ENCODE assay signal across 8 mouse cellular contexts in genomic region chr12:91641133-91641532, GRCm38 (mm10). TPM values are rescaled to one million over a fixed set of nuclear protein-coding genes. Genes with fewer than 3 reads are reported as not detected.
DNase-seq lines count a peak whose midpoint lies in the region; ATAC-seq lines count a peak whose summit lies in the region.

No protein-coding gene starts in this region.

- ATAC-seq in heart, embryonic 13.5 days (ENCODE audit: extremely low read depth, insufficient number of reproducible peaks, low FRiP score, low TSS enrichment), result no peak
- peak; percentile 13; the same call in 1 of the 2 replicates for ATAC-seq in hindbrain, embryonic 11.5 days (ENCODE audit: low FRiP score)
- ATAC-seq in frontal cortex, adult (ENCODE audit: low TSS enrichment), result no peak

- H3K27ac ChIP-seq in heart, embryonic 13.5 days (replicated peaks), result no peak overlapping the region
- no peak overlapping the region for H3K27ac ChIP-seq in brown adipose tissue, adult 24 weeks (replicated peaks; ENCODE audit: low read depth, low read length)
- peak overlapping the region; percentile 74; the same call in 1 of the 2 replicates for H3K27ac ChIP-seq in hindbrain, embryonic 11.5 days (ENCODE audit: low read depth, low read length)
- peak overlapping the region; percentile 84 for H3K27ac ChIP-seq in midbrain, embryonic 10.5 days (replicated peaks)

- intact Hi-C loops in heart, postnatal 25 days (cut with DNase I), result loop anchor here (1.0 kb wide), 1 partner anchor 149 kb away; no protein-coding TSS in a partner anchor

- peak overlapping the region; percentile 68 for H3K9ac ChIP-seq in heart, embryonic 13.5 days
- no peak overlapping the region for H3K9ac ChIP-seq in hindbrain, embryonic 11.5 days (ENCODE audit: low read depth, low read length)

- no peaks in the 10 kb centered on the region for H3K9me3 ChIP-seq in heart, embryonic 13.5 days
- H3K9me3 ChIP-seq in hindbrain, embryonic 11.5 days (ENCODE audit: control insufficient read depth, low read length), result no peaks in the 10 kb centered on the region
- H3K9me3 ChIP-seq in midbrain, embryonic 10.5 days (replicated peaks), result no peaks in the 10 kb centered on the region

- no peaks in the 10 kb centered on the region; the same call in 1 of the 2 replicates for H3K27me3 ChIP-seq in heart, embryonic 13.5 days (replicated peaks)
- H3K27me3 ChIP-seq in hindbrain, embryonic 11.5 days (ENCODE audit: control insufficient read depth, insufficient read depth, low read length), result no peaks in the 10 kb centered on the region
- H3K27me3 ChIP-seq in midbrain, embryonic 10.5 days (ENCODE audit: low read depth, poor library complexity, severe bottlenecking), result no peaks in the 10 kb centered on the region

- H3K4me3 ChIP-seq in heart, embryonic 13.5 days, result peak overlapping the region; percentile 44
- H3K4me3 ChIP-seq in brown adipose tissue, adult 24 weeks (ENCODE audit: insufficient read depth, low read depth, low read length), result peak overlapping the region; percentile 15; the same call in 1 of the 2 replicates
- H3K4me3 ChIP-seq in hindbrain, embryonic 11.5 days (ENCODE audit: low read depth, low read length), result no peak overlapping the region
- H3K4me3 ChIP-seq in midbrain, embryonic 10.5 days, result peak overlapping the region; percentile 45

- 30% methylated on average over 7 of the region's 7 CpGs for WGBS in heart, embryonic 13.5 days
- WGBS in hindbrain, embryonic 11.5 days, result 52% methylated on average over 7 of the region's 7 CpGs
- WGBS in midbrain, embryonic 10.5 days, result 42% methylated on average over 7 of the region's 7 CpGs

- peaks cover 24% of the 10 kb centered on the region for H3K4me1 ChIP-seq in heart, embryonic 13.5 days
- peaks cover 11% of the 10 kb centered on the region for H3K4me1 ChIP-seq in brown adipose tissue, adult 24 weeks (ENCODE audit: control insufficient read depth, insufficient read depth, insufficient read length, low read length)
- no peaks in the 10 kb centered on the region for H3K4me1 ChIP-seq in hindbrain, embryonic 11.5 days (replicated peaks; ENCODE audit: control insufficient read depth, insufficient read depth, low read length)
- H3K4me1 ChIP-seq in midbrain, embryonic 10.5 days, result peaks cover 30% of the 10 kb centered on the region

- no peak for DNase-seq in heart, postnatal 25 days (ENCODE audit: low spot score)
- DNase-seq in hindbrain, embryonic 11.5 days (ENCODE audit: low spot score), result no peak
- peak; percentile 25 for DNase-seq in midbrain, embryonic 10.5 days (ENCODE audit: low spot score)
- no peak for DNase-seq in natural killer cell, adult 2 months (ENCODE audit: low spot score in 2 of 2)
- DNase-seq in thymus, postnatal 14 days, result no peak

- peak overlapping the region; percentile 71 for H3K4me2 ChIP-seq in heart, embryonic 13.5 days
- H3K4me2 ChIP-seq in hindbrain, embryonic 11.5 days (replicated peaks; ENCODE audit: low read depth, low read length), result peak overlapping the region; percentile 32; the same call in 1 of the 2 replicates

- no peaks in the 10 kb centered on the region for H3K36me3 ChIP-seq in heart, embryonic 13.5 days
- H3K36me3 ChIP-seq in hindbrain, embryonic 11.5 days (ENCODE audit: control insufficient read depth, insufficient read depth, low read length), result no peaks in the 10 kb centered on the region
- H3K36me3 ChIP-seq in midbrain, embryonic 10.5 days, result 0 out of 2 replicates have a peak, but pooled peaks cover 3% of the 10 kb centered on the region

RNA-seq across cellular contexts. Expression of gene Gtf2a1, which starts 50.8 kb away (rescaled TPM):
- polyA plus RNA-seq in heart, embryonic 13.5 days (2015; fragmentation: Nextera tagmentation; extraction: Ambion mirVana), result 27.3 and 28.1 TPM in 2 replicates
- total RNA-seq in heart, postnatal 25 days (2021), result 10 to 100 TPM; 24.7 to 27.4 TPM
- polyA plus RNA-seq in brown adipose tissue, adult 24 weeks (2012; ENCODE audit: insufficient read depth, insufficient read length, missing spikeins), result 16.8 and 17.1 TPM in 2 replicates
- polyA plus RNA-seq in hindbrain, embryonic 11.5 days (2014; fragmentation: Nextera tagmentation; extraction: Ambion mirVana), result 57.9 and 61.3 TPM in 2 replicates
- polyA plus RNA-seq in midbrain, embryonic 10.5 days (2016; fragmentation: Nextera tagmentation; extraction: Ambion mirVana), result 62.9 and 74.4 TPM in 2 replicates

Comparison
In these comparisons a context has a peak if more than half of its experiments do, and no peak if none do; other contexts are left out.
1. H3K27ac ChIP-seq: peak in hindbrain, embryonic 11.5 days (single experiment) and midbrain, embryonic 10.5 days (single experiment); none in heart, embryonic 13.5 days (single experiment) and brown adipose tissue, adult 24 weeks (single experiment).